Comparison of ENCODE assay signal across 9 mouse cellular contexts in the genomic region with DNA sequence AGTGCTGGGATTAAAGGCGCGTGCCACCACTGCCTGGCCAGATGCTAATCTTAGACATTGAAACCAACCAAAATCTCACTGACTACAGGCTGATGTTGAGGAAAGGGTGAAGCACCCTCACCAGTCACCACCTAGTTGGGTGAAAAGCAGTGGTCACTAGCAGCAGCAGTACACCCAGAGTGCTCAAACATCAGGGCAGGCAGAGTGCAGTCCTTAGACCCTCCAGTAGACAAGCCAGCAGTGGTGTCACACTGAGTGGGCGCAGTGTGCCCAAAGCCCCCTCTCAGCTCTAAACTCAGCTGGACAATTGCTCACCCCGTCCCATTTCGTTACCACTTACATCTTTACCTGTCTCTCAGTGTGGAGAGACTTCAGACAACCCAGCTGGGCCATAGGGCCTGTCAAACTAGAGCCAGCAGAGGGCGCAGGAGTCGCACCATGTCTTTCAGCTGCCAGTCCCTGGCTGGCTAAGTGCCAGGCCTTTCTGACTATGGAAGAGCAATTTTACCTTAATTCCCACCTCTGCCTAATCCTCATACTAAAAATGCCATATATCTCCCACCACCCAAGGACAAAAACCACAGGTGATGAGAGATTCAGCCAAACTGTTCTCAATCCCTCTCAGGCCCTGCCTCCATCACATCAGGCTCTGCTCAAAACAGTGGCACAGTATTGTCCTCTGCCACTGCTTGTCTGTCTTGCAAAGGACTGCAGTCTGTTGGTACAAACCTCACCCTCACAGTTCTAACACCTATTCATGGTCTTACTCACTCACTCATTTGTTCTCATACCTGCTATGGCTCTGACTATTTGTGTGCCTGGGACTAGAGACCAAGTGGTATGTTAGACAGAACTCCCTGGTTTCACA. TPM values are rescaled to one million over a fixed set of nuclear protein-coding genes. Genes with fewer than 3 reads are reported as not detected.
A peak's percentile ranks its signal among the peaks of the same experiment; 100 is the strongest.
DNase-seq lines count a peak whose midpoint lies in the region; ATAC-seq and TF ChIP-seq lines count a peak whose summit lies in the region.
"Had no signal": no experiment of that assay in that cellular context is flagged by ENCODE, and none has a peak within 500 bp of the region (broad histone marks: within the 10 kb centered on the region; RNA-seq: fewer than 3 reads in every experiment).

No protein-coding gene starts in this region.

- 67% methylated on average over 7 of the region's 7 CpGs for WGBS in bone marrow, adult 2 months
- 78% methylated on average over 7 of the region's 7 CpGs for WGBS in embryonic facial prominence, embryonic 15.5 days
- WGBS in lung, embryonic 14.5 days: 71% methylated on average over 7 of the region's 7 CpGs

- H3K4me1 ChIP-seq in ES-Bruce4 (ENCODE audit: control insufficient read depth, insufficient read depth, low read length): no peaks in the 10 kb centered on the region
- no peaks in the 10 kb centered on the region for H3K4me1 ChIP-seq in bone marrow, adult 2 months (ENCODE audit: control insufficient read depth, insufficient read depth, low read length)
- H3K4me1 ChIP-seq in embryonic facial prominence, embryonic 15.5 days: no peaks in the 10 kb centered on the region
- H3K4me1 ChIP-seq in lung, embryonic 14.5 days (ENCODE audit: insufficient read depth): no peaks in the 10 kb centered on the region
- H3K4me1 ChIP-seq: limb, embryonic 15.5 days had no signal

- TF ChIP-seq POLR2A in ES-Bruce4 (IDR thresholded peaks at IDR 0.05; ENCODE audit: insufficient read depth, low read length): no peak
- no peak for TF ChIP-seq POLR2A in bone marrow, adult 2 months (IDR thresholded peaks at IDR 0.05; ENCODE audit: borderline replicate concordance, control insufficient read depth, low read depth, low read length)

- intact Hi-C loops in heart, postnatal 10 days (cut with DNase I): loop anchor here (1.0 to 5.0 kb wide), 2 partner anchors 47 to 74 kb away; a partner anchor contains a TSS

- no peak overlapping the region for H3K27ac ChIP-seq in ES-Bruce4 (ENCODE audit: insufficient read depth, low read length)
- H3K27ac ChIP-seq in bone marrow, adult 2 months (ENCODE audit: control insufficient read depth, insufficient read depth, low read depth, low read length, poor library complexity): no peak overlapping the region
- H3K27ac ChIP-seq in embryonic facial prominence, embryonic 15.5 days (replicated peaks): no peak overlapping the region
- no peak overlapping the region for H3K27ac ChIP-seq in lung, embryonic 14.5 days (ENCODE audit: low read depth)
- H3K27ac ChIP-seq: limb, embryonic 15.5 days had no signal

- H3K36me3 ChIP-seq in ES-Bruce4 (ENCODE audit: control insufficient read depth, insufficient read depth, low read length, poor library complexity, severe bottlenecking): peaks cover 13% of the 10 kb centered on the region
- peaks cover 76% of the 10 kb centered on the region for H3K36me3 ChIP-seq in embryonic facial prominence, embryonic 15.5 days
- H3K36me3 ChIP-seq in lung, embryonic 14.5 days (ENCODE audit: insufficient read depth): peaks cover 88% of the 10 kb centered on the region

- no peaks in the 10 kb centered on the region for H3K9me3 ChIP-seq in ES-Bruce4 (replicated peaks; ENCODE audit: control insufficient read depth, insufficient read depth, low read length, poor library complexity, severe bottlenecking)
- no peaks in the 10 kb centered on the region for H3K9me3 ChIP-seq in embryonic facial prominence, embryonic 15.5 days (replicated peaks)
- no peaks in the 10 kb centered on the region for H3K9me3 ChIP-seq in lung, embryonic 14.5 days (ENCODE audit: low read depth, low read length)
- H3K9me3 ChIP-seq: limb, embryonic 15.5 days had no signal

- ATAC-seq in embryonic facial prominence, embryonic 15.5 days (ENCODE audit: insufficient number of reproducible peaks, low FRiP score, low TSS enrichment, low read depth): peak; percentile 64
- 0 out of 2 replicates have a peak, but pooled peaks have one; percentile 28 for ATAC-seq in lung, embryonic 14.5 days (ENCODE audit: insufficient read depth)

- H3K4me3 ChIP-seq in ES-Bruce4 (ENCODE audit: low read depth, low read length): no peak overlapping the region
- H3K4me3 ChIP-seq in bone marrow, adult 2 months (replicated peaks; ENCODE audit: control insufficient read depth, low read depth, low read length): no peak overlapping the region
- no peak overlapping the region for H3K4me3 ChIP-seq in embryonic facial prominence, embryonic 15.5 days (replicated peaks)
- no peak overlapping the region for H3K4me3 ChIP-seq in lung, embryonic 14.5 days (ENCODE audit: low read depth, low read length)
- H3K4me3 ChIP-seq: limb, embryonic 15.5 days had no signal

- no peaks in the 10 kb centered on the region for H3K27me3 ChIP-seq in ES-Bruce4 (ENCODE audit: control insufficient read depth, insufficient read depth, low read length, poor library complexity, severe bottlenecking)
- no peaks in the 10 kb centered on the region for H3K27me3 ChIP-seq in embryonic facial prominence, embryonic 15.5 days
- no peaks in the 10 kb centered on the region for H3K27me3 ChIP-seq in lung, embryonic 14.5 days (ENCODE audit: insufficient read depth, low read length)
- H3K27me3 ChIP-seq: limb, embryonic 15.5 days had no signal

- H3K4me2 ChIP-seq in embryonic facial prominence, embryonic 15.5 days (replicated peaks): no peak overlapping the region
- H3K4me2 ChIP-seq in lung, embryonic 14.5 days: no peak overlapping the region
- H3K4me2 ChIP-seq: limb, embryonic 15.5 days had no signal

- TF ChIP-seq CTCF in ES-Bruce4 (IDR thresholded peaks at IDR 0.05; ENCODE audit: low read depth, low read length): peak; percentile 81
- TF ChIP-seq CTCF in bone marrow, adult 2 months (IDR thresholded peaks at IDR 0.05; ENCODE audit: control insufficient read depth, insufficient read depth, low read length): peak; percentile 69
- TF ChIP-seq CTCF in lung, embryonic 14.5 days (IDR thresholded peaks at IDR 0.05; ENCODE audit: low read depth): peak; percentile 76

- DNase-seq in heart, postnatal 10 days: peak; percentile 75 to 86
- peak; percentile 32 to 92 for DNase-seq in layer of hippocampus, adult 18-20 months (ENCODE audit: low spot score in 2 of 2)
- peak; percentile 87 for DNase-seq in lung, embryonic 14.5 days
- DNase-seq in right cerebral cortex, adult 2 months (ENCODE audit: low spot score in 2 of 2): peak; percentile 82 to 85
- DNase-seq in urinary bladder, postnatal 10 days (ENCODE audit: low spot score): peak; percentile 47

- TF ChIP-seq EP300 in ES-Bruce4 (IDR thresholded peaks at IDR 0.05; ENCODE audit: insufficient read depth, low read depth, low read length): no peak

- H3K9ac ChIP-seq in ES-Bruce4 (ENCODE audit: low read depth, poor library complexity, severe bottlenecking): no peak overlapping the region
- no peak overlapping the region for H3K9ac ChIP-seq in embryonic facial prominence, embryonic 15.5 days
- H3K9ac ChIP-seq in lung, embryonic 14.5 days: no peak overlapping the region
- H3K9ac ChIP-seq: limb, embryonic 15.5 days had no signal

RNA-seq across cellular contexts. Expression of a gene that starts 41.3 kb away (rescaled TPM):
- polyA plus RNA-seq in ES-Bruce4 (2011; ENCODE audit: insufficient read depth, insufficient read length, low read depth, missing spikeins): 24.0 and 26.6 TPM in 2 replicates
- not detected in 2 replicates for polyA plus RNA-seq in bone marrow, adult 2 months (2011; ENCODE audit: insufficient read depth, insufficient read length, low replicate concordance, missing spikeins)
- 26.8 and 29.1 TPM in 2 replicates for polyA plus RNA-seq in embryonic facial prominence, embryonic 15.5 days (2015; fragmentation: Nextera tagmentation; extraction: Ambion mirVana)
- under 1 TPM; 0.24 to 0.40 TPM for total RNA-seq in heart, postnatal 10 days (2021)
- total RNA-seq in layer of hippocampus, adult 18-20 months (2021): 1 to 10 TPM in 1 of 2 experiments, under 1 TPM in 1; 0.92 to 1.3 TPM
- polyA plus RNA-seq in lung, embryonic 14.5 days (2014; fragmentation: Nextera tagmentation; extraction: Ambion mirVana): 11.6 and 12.9 TPM in 2 replicates

RNA-seq across cellular contexts. Expression of a gene that starts 46.7 kb away (rescaled TPM):
- 15.4 and 19.9 TPM in 2 replicates for polyA plus RNA-seq in ES-Bruce4 (2011; ENCODE audit: insufficient read depth, insufficient read length, low read depth, missing spikeins)
- 3.3 and 9.9 TPM in 2 replicates for polyA plus RNA-seq in bone marrow, adult 2 months (2011; ENCODE audit: insufficient read depth, insufficient read length, low replicate concordance, missing spikeins)
- polyA plus RNA-seq in embryonic facial prominence, embryonic 15.5 days (2015; fragmentation: Nextera tagmentation; extraction: Ambion mirVana): 9.7 and 10.9 TPM in 2 replicates
- total RNA-seq in heart, postnatal 10 days (2021): 1 to 10 TPM; 6.7 to 6.8 TPM
- 10 to 100 TPM; 23.4 to 24.5 TPM for total RNA-seq in layer of hippocampus, adult 18-20 months (2021)
- 9.2 and 13.3 TPM in 2 replicates for polyA plus RNA-seq in lung, embryonic 14.5 days (2014; fragmentation: Nextera tagmentation; extraction: Ambion mirVana)
